Mouse (Mus musculus): Measurements from ENCODE around the gene Apbb1.

Gene Apbb1

GRCm38 (mm10) chr7:105520201-105520600, 61.3 kb downstream of the Apbb1 start:
- DNase-seq (ENCODE audit: low read depth, low spot score): no peak

- no peak for DNase-seq (ENCODE audit: low read depth, low spot score)
Observed at GRCm38 (mm10) chr7:105519771-105520170, 61.7 kb downstream of the Apbb1 start.

GRCm38 (mm10) chr7:105519336-105519735, 62.1 kb downstream of the Apbb1 start:
- DNase-seq (ENCODE audit: low read depth, low spot score): no peak

- no peak for DNase-seq (ENCODE audit: low read depth, low spot score)
Observed at GRCm38 (mm10) chr7:105516669-105517360, 64.6 kb downstream of the Apbb1 start.

DNA sequence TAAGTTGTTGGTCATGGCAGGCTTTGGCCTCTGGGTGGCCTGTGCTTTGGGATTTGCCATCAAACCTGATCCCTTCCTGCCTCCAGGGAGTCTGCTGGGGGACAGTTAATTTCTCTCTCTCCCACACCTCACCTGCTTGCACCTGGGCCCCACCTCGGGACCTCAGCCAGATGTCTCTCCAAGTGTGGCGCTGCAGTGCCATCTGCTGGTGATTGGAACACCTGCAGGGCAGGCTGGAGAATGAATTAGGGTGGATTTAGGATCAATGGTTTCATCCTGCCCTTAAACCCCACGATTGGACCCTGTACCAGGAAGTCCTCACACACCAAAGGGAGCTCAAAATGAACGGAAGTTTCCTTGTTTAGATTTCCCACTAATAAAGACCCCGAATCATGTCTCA, 66.3 kb downstream of the Apbb1 start:
- peak; percentile 73 for DNase-seq (ENCODE audit: low read depth, low spot score)

DNA sequence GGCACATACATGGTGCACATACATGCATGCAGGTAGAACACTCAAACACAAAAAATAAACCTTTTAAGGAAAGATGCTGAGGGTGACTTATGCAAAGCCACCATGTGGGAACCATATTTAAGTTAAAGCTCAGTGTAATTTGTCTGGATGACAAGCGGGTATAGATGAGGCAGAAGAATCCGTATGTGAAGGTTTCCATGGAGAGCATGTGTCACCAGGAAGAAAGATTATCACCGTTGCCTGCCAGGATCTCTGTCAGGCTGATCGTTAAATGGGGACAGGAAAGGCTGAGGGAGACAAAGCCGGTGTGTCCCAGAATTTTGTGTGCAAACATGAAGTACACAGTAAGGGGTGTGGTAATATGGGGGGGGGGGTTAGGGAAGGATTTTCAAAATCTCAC, 66.9 kb downstream of the Apbb1 start:
- DNase-seq (ENCODE audit: low read depth, low spot score): peak; percentile 11

- DNase-seq (ENCODE audit: low read depth, low spot score): no peak
Observed at GRCm38 (mm10) chr7:105513845-105514291, 67.6 kb downstream of the Apbb1 start.

GRCm38 (mm10) chr7:105510143-105510542, 71.3 kb downstream of the Apbb1 start:
- no peak for DNase-seq (ENCODE audit: low read depth, low spot score)
